Mouse (Mus musculus): ENCODE data around the gene Gm4792.

GRCm38 (mm10) chr10:94255744-94256143 is 42.8 kb downstream of the Gm4792 start:
- TF ChIP-seq CTCF (IDR thresholded peaks at IDR 0.05; ENCODE audit: extremely low read depth, insufficient read depth, low read length) (no peak), POLR2A (IDR thresholded peaks at IDR 0.05; ENCODE audit: extremely low read depth, insufficient read depth, low read length) (no peak)

Measured in cortical plate, adult 2 months (tissue).